Mouse (Mus musculus): ENCODE measurements at regions not wholly inside any gene's neighbourhood (a gene's known extent, or its start where the extent isn't known, plus 50 kb on each side); places are given as distances from the start of the nearest gene placed in this dataset.

DNA sequence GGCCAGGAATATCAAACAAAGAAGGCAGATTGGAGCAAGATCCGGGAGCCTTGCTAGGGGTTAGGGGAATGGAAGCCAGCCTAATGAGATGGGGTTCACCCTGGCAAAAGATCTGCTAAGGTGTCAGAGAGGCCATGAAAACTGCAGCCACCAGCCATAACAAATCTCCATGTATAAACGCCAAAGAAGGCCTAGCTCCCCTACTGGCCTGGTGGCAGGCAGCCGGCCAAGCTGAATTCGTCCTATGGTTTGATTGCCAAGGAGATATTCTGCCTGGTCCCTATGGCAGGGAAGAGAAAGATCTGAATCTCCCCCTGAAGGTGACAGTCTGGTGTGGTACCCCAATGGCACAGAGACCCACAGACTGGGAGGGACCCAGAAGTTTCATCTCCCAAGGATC is 104.8 kb upstream of the E030018B13Rik start:
- ATAC-seq (replicated peaks; ENCODE audit: poor library complexity, severe bottlenecking) = no peak

DNA sequence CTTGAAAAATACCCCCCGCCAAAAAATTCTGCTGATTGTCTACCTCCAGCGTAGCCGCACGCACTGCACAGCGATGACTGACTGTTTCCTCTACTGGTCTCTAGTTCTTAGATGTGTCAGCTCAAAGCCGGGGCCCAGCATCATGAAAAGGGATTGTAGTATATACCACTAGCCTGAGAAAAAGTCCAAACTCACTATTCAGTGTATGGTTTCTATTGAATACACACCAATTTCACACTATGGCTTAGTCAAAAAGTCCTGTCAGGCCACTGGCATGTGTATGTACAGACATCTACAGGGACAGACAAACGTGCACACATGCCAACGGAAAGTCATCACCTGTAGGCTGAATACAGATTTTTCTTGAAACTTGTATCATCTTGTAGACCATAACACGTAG is 101.1 kb upstream of the E030018B13Rik start:
- no peak for ATAC-seq (replicated peaks; ENCODE audit: poor library complexity, severe bottlenecking)

GRCm38 (mm10) chr7:63816056-63816941 is 100.4 kb upstream of the E030018B13Rik start:
- peak; percentile 57 for ATAC-seq (replicated peaks; ENCODE audit: poor library complexity, severe bottlenecking)

DNA sequence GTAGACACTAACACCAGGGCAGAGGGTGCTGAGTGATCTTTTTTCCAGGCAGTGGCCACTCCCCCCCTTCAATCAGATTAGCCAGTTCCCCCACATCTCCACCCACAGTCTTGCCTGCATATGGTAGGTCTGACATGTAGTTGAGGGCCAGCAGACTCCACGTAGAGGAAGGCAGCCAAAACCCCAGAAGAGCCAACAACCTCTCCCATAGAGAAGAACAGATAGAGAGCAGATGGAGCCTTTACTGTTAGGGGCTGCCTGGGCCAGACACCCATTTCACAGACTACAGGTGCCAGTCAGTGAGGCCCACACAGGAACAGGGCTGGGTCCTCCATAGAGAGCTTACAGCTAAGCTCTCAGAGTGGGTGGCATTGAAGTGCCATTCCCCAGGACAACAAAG is 99.2 kb upstream of the E030018B13Rik start:
- no peak for ATAC-seq (replicated peaks; ENCODE audit: poor library complexity, severe bottlenecking)

DNA sequence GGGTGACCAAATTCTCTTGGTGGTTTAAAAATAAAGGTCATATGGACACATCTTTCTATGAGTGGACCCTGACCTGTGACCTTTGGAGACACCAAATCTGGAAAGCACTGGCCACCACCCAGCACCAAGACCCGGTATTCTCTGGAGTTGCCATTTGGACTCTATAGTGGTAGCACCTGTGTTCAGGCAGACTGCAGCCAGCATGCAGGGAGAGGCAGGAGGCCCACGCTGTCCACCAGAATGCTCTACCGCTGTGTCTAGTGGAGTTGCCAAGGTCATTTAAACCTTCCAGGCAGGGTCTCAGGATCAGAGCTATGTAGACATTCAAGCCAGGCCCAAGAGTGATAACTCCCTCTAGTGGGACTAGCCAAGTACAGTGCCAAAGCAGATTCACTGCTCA is 98.6 kb upstream of the E030018B13Rik start:
- no peak for ATAC-seq (replicated peaks; ENCODE audit: poor library complexity, severe bottlenecking)

- ATAC-seq (replicated peaks; ENCODE audit: poor library complexity, severe bottlenecking) = no peak
Observed at GRCm38 (mm10) chr7:63820286-63820685, 96.4 kb upstream of the E030018B13Rik start.

- peak; percentile 90 for ATAC-seq (replicated peaks; ENCODE audit: poor library complexity, severe bottlenecking)
Observed at GRCm38 (mm10) chr7:63822001-63822400, 94.7 kb upstream of the E030018B13Rik start.

DNA sequence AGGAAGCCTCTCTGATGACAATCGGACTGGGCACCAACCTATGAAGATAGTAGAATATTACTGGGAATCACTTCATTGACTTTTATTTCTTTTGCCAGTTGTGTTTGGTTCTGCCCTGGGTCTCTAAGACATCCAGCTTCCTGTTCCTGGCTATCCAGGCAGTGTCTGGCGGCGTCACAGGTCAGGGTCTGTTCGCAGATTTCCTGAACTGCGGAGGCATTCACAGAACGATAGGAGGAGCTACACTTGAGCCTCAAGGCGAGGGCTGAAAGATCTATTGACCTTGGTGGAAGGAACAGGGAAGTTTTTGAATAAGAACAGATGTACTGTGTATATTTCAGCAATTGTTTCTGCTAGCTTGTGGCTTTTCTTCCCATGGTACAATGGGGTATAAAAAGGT is 92.6 kb upstream of the E030018B13Rik start:
- peak; percentile 71 for ATAC-seq (replicated peaks; ENCODE audit: poor library complexity, severe bottlenecking)

GRCm38 (mm10) chr7:63829362-63829920 is 87.2 kb upstream of the E030018B13Rik start:
- ATAC-seq (replicated peaks; ENCODE audit: poor library complexity, severe bottlenecking) = no peak

DNA sequence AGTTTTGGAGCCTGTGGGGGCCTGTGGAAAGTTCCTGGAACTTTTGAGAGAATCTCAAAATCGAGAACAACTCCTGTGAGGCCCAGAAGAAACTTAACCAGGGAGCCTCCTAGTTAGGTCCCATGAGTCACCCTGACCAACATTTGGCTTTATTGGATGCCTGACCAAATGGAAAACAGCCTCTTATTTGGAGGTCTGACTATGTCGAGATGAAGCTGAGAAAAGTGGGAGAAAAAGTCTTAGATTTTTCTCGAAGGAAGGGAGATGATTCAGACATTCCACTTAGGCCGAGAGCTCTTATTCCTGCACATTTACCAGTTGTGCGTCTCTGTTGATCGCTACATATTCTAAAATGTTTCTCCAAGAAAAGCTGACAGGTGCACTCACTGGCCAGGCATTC is 83.0 kb upstream of the E030018B13Rik start:
- ATAC-seq (replicated peaks; ENCODE audit: poor library complexity, severe bottlenecking) = no peak

DNA sequence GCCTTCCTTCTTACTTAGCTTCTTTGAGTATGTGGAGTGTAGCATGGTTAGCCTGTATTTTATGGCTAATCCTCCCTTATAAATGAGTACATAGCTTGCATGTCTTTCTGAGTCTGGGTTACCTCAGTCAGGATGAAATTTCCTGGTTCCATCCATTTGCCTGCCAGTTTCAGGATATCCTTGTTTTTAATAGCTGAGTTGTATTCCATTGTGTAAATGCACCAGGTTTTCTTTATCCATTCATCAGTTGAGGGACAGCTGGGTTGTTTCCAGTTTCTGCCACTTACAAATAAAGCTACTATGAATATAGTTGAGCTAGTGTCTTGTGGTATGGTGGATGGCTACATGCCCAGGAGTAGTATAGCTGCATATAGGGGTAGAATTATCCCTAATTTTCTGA is 80.7 kb upstream of the E030018B13Rik start:
- ATAC-seq (replicated peaks; ENCODE audit: poor library complexity, severe bottlenecking) = no peak
